Mouse (Mus musculus): ENCODE data around the gene Lrp1.
A peak's percentile ranks its signal among the peaks of the same experiment; 100 is the strongest.

The Lrp1 gene

DNA sequence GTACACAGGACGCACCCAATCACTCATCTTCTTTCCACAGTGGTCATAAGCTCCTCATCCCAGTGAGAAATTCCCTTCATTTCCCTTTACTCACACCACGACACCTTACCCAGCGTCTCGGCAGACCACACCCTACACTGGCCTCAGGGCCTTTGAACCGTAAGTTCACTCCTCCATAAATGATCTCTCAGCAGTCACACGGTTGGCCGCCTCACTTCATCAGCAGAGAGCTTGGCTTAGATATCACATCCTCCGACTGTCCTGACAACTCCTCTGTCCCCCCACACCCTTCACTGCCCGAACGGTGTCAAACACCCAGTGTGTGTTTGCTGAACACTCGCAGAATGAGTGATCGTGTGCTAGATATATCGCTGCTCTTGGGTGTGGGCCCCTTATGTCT lies 28.1 kb downstream of the Lrp1 start:
- DNase-seq (ENCODE audit: low spot score): no peak

DNA sequence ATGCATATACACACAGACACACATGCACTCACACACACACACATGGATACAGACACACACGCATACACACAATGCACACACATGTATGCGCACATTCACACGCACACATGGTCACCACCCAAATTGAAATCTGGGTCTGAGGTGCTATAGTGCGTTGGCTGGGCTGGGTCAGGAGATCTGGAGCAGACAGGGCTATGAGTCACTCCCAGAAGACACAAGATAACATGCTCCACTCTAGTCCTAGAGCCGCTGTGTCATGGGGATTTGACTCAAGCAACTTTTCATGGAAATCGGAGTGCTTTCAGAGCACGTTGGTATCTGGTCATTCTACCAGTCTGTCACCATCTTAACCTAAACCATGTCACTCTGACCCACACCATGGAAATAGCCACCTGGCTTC lies 28.5 kb downstream of the Lrp1 start:
- DNase-seq (ENCODE audit: low spot score): no peak

DNA sequence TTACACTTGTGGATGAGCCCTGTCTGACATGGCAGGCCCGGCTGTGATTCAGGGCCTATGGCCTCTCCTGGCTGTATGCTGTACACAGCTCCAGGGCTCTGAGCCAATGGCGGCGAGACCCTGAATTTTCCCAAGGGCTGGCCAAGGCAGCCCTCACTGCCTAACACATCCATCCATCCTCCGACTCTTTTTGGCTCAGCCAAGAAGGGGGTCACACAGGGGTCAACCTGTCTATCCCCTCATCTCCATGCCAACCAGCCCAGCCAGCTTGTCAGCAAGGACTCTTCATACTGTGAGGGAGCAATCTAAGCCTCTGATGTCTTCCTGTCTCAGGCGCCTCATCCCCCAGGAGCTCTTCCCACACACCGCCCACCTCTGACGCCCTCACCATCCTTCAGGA lies 29.4 kb downstream of the Lrp1 start:
- DNase-seq (ENCODE audit: low spot score): no peak

DNA sequence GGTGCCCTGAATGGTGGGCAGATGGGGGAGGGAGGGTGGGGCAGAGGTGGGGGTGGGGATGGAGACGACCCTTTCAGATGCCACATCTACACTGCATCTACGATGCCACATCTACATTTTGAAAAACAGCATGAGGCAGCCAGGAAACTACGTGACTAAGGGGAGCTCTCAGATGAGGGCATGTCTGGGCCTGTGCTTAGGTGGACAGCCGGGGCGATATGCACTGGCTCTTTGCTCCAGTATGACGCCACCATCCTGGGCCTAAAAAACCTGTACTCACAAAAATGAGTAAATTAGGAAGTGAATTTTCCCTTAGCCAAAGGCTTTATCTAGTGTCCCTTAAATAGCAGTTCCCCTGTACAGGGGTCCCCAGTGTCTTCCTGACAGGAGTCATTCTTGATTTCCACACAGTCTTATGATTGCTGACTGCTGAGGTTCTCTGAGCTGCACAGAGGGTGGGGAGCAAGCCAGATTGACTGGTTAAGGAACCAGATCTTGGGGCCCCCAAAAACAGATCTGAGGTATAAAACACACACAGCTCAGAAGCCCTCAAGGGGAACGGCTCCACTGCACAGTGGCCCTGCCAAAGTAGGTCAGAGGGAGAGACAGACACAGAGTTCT lies 30.0 kb downstream of the Lrp1 start:
- DNase-seq (ENCODE audit: low spot score): no peak

DNA sequence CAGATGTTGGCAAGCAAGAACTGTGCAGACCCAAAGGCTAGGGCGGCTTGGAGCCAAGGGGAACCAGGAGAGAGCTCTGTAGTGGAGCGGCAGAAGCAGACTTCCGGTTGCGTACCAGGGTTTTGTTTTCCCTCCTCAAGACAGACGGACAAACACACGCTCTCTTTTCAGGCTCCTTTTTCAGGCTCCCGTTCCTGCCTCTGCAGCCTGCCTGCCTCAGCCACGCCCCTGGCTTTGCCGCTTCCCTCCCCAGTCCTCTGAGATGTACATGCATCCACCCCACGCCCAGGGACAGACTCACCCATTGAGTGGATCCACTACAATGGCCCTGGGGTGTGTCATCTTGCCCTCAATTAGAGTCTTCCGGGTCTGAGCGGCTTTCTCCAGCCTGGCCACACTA lies 30.7 kb downstream of the Lrp1 start:
- DNase-seq (ENCODE audit: low spot score): no peak

GRCm38 (mm10) chr10:127587776-127588175 lies 33.2 kb downstream of the Lrp1 start:
- no peak for DNase-seq (ENCODE audit: low spot score)

- no peak for DNase-seq (ENCODE audit: low spot score)
Measured at GRCm38 (mm10) chr10:127586209-127586608, 34.7 kb downstream of the Lrp1 start.

GRCm38 (mm10) chr10:127585598-127585997 lies 35.4 kb downstream of the Lrp1 start:
- no peak for DNase-seq (ENCODE audit: low spot score)

GRCm38 (mm10) chr10:127583649-127584048 lies 37.3 kb downstream of the Lrp1 start:
- DNase-seq (ENCODE audit: low spot score): no peak

DNA sequence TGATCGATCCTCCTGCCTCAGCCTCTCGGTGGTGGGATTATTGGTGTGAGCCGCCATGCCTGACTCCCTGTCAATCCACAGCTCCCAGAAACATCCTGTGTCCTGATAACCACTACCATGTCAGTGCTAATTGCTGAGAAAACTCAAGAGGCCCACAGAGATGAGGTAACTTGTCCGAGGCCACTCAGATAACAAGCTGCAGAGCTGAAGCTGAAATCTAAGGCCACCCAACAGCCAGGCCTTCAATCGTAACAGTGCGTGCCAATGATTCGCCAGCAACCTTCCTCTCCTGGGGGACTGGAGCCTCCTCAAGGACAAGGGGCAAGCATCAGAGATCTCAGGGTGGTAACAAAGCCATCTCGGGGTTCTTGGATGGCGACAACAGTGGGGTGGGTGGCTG lies 39.7 kb downstream of the Lrp1 start:
- DNase-seq (ENCODE audit: low spot score): no peak

GRCm38 (mm10) chr10:127577982-127578381 lies 43.0 kb downstream of the Lrp1 start:
- no peak for DNase-seq (ENCODE audit: low spot score)

- no peak for DNase-seq (ENCODE audit: low spot score)
Measured at GRCm38 (mm10) chr10:127577156-127577555, 43.8 kb downstream of the Lrp1 start.

DNA sequence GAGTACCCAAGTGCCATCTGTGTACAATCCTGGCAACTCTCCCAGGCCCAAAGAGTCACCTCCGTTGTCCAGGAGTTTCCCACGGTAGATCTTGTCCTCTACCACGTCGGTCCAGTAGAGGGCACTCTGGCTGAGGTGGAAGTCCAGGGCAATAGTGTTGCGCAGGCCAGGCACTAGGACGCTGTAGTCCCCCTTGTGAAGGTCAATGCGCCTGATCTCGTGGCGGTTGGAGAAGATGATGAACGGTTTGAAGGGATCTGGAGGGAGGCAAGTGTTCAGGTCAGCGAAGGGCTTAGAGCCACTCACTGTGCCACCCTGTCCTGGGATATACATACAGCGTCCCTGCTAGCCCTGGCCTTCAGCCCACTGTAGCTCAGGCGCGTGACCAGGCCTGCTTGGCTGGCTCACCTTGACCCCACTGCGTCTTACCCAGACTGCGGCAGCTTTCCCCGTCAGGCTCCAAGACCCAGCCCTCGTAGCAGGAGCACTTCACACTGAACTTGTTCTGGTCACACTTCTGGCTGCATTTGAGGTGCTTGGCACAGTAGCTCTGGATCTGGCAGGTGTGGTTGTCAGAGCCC lies 44.5 kb downstream of the Lrp1 start:
- DNase-seq (ENCODE audit: low spot score): no peak

GRCm38 (mm10) chr10:127575741-127576140 lies 45.2 kb downstream of the Lrp1 start:
- no peak for DNase-seq (ENCODE audit: low spot score)

DNA sequence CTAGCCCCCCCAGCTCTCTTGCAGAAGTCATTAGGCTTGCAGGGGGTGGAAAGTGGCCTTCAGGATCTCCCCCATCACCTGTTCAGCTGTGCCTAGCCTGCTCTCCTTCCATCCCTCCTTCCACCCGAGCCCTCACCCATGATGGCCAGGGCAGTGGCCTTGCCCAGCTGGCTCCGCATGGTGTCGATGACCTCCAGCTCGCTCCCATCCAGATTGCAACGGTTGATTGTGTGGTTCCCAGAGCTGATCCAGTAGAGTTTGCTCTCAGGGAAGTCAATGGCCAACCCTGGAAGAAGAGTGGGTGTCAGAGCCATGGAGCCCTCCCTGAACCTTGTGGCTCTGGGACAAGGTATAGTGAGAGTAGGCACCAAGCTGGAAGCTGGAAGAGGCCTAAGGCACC lies 48.7 kb downstream of the Lrp1 start:
- DNase-seq (ENCODE audit: low spot score): no peak

DNA sequence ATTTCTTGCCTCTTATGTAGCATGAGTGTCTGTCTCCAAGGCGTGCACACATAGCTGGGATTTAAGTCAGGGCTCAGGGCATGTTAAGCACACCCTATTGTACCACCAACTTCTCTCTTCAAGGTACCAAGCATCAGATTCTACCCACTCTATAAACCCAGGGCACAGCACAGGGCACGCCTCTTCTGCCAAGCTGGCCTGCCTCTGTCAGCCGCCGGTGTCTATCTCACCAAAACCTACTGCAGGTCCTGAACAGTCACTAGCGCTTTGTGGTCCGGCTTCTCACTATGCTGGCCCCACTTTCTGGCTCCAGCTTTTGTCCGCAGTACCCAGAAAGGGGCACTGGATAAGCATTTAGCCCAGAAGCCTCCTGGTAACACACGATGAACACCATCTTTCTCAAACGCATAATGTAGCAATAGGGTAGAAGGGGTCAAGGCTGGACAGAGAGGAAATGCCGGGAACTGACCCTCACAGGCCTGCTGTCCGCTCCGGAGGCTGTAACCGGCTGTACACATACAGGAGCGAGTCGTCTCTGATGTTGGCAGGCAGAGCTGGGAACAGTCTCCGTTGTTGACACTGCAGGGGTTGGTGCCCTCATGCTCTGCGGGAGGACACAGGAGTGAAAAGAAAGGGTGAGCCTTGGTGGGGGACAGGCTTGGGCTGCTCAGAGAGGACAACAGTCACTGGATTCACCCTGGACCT lies 49.9 kb downstream of the Lrp1 start:
- no peak for DNase-seq (ENCODE audit: low spot score)

DNA sequence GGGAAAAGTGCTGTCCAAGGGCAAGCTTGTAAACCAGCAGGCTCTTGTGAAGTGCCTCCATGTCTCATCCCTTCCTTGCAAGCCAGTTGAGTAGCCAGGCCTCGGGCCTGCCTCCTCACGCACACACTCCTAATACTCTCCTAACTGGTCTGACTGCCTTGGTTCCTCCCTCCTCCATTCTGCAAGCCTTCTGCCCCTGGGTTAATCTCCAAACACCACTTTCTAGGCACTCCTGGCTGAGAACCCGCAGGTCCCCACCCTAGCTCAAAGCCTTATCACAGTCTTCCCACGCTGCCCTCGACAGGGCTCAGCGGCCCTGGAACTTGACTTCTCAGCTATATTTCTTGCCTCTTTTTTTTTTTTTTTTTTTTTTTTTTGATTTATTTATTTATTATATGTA lies 50.6 kb downstream of the Lrp1 start:
- no peak for DNase-seq (ENCODE audit: low spot score)

GRCm38 (mm10) chr10:127569450-127569849 lies 51.5 kb downstream of the Lrp1 start:
- peak; percentile 53 for DNase-seq (ENCODE audit: low spot score)

- no peak for DNase-seq (ENCODE audit: low spot score)
Measured at GRCm38 (mm10) chr10:127566553-127567326, 54.2 kb downstream of the Lrp1 start.

DNA sequence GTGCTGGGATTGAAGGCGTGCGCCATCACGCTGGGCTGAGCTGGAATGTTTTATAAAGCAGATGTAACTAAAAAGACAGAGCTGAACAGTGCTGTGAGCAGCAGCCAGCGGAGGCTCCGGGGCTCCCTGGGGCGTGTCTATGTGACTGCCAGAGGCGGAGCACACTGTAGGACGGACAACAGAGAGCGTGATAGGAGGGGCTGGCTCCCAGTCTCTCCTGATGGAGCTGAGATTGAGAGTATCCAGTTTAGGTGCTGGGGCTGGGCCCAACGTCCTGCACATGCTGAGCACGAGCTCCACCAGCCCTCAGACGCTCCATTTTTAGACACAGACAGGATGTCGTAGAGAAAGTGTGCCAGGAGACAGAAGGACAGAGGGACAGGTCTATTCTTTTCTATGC lies 56.6 kb downstream of the Lrp1 start:
- no peak for DNase-seq (ENCODE audit: low spot score)

DNA sequence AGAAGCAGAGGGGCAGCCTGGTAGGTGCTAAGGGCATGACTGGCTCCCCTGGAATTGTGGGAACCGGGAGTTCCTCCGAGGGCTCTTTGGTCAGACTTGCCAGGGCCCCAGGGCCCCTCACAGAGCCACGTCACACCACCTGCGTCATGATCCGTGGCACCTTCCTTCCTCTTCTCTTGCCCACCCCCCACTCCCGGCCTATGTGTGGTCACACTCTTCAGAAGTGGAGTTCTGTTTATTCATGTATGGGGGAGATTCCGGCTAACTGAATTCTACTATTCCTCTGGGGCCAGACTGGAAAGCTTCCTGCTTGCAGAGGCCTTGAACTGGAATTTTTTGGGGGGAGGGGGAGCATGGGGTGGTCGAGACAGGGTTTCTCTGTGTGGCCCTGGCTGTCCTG lies 57.1 kb downstream of the Lrp1 start:
- DNase-seq (ENCODE audit: low spot score): no peak

DNA sequence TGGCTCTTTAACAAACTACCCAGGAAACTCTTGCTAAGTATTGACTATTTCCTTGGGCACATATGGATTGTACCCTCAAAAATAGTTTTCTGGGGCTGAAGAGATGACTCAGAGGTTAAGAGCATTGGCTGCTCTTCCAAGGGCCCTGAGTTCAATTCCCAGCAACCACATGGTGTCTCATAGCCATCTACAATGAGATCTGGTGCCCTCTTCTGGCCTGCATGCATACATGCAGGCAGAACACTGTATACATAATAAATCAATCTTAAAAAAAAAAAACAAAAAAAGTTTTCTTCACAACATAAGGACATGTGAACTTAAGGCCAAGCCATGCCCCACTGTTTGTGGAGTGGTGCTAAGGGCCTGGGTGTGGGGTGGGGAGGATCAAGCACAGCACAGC lies 59.8 kb downstream of the Lrp1 start:
- no peak for DNase-seq (ENCODE audit: low spot score)

- DNase-seq (ENCODE audit: low spot score): no peak
Measured at GRCm38 (mm10) chr10:127557397-127557796, 63.6 kb downstream of the Lrp1 start.
